Comparison of ENCODE assay signal across 8 mouse cellular contexts in the genomic region with DNA sequence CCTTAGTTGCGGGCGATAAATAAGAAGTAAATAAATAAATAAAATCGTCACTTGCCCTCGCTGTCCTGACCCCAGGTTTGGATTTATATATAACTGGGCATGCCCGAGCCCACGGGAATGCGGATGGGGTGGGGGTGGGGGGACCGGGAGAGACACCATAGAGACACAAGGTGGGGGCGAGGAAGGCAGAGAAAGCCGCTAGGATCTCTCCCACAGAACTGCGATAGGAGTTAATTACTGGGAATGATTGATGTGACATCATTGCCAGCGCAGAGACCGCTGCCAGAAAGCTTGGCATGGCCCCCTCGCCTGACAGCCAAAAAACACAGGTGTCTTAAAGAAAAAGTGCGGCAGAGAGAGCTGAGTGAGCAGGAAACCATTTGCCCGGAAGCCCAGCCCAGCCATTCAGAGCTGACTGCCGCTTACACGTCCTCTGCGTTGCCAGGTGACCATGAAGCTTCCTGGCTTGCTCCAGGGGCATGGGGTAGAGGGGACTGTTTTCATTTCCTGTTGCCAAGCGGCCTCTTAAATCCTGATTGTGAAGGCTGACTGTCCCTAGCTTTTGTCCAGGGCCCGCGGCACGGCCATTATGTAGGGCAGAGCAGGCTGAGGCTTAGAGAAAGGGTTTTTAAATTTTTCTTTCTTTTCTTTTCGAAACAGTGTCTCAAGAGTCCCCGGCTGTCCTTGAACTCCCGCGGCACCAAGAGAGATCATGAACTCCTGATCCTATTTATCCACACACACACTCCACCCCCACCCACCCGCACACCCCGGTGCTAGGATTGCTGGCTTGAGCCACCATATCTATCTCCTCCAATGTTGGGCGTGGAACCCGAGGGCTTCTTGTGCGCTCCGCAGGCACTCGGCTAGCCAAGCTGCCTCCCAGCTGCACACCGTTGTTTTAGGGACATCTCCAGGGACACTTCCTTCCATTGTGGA. TPM values are rescaled to one million over a fixed set of nuclear protein-coding genes. Genes with fewer than 3 reads are reported as not detected.
DNase-seq lines count a peak whose midpoint lies in the region; ATAC-seq and TF ChIP-seq lines count a peak whose summit lies in the region.

No protein-coding gene starts in this region.

- intact Hi-C loops in heart, postnatal 10 days (cut with DNase I), result no loop called here

- H3K9me3 ChIP-seq in E14TG2a.4 (ENCODE audit: low read length), result no peaks in the 10 kb centered on the region
- no peaks in the 10 kb centered on the region for H3K9me3 ChIP-seq in forebrain, embryonic 16.5 days (ENCODE audit: control insufficient read depth, low read length)
- H3K9me3 ChIP-seq in liver, embryonic 15.5 days (replicated peaks), result no peaks in the 10 kb centered on the region
- no peaks in the 10 kb centered on the region for H3K9me3 ChIP-seq in neural tube, embryonic 11.5 days (ENCODE audit: control insufficient read depth, low read length)
- no peaks in the 10 kb centered on the region for H3K9me3 ChIP-seq in stomach, embryonic 16.5 days (replicated peaks; ENCODE audit: control insufficient read depth, low read length)

- H3K4me3 ChIP-seq in E14TG2a.4 (replicated peaks; ENCODE audit: low read length), result peak overlapping the region; percentile 73
- H3K4me3 ChIP-seq in cerebellum, adult 2 months (replicated peaks; ENCODE audit: insufficient read depth, low read depth, low read length), result peak overlapping the region; percentile 61
- peak overlapping the region; percentile 34 for H3K4me3 ChIP-seq in forebrain, embryonic 16.5 days (replicated peaks; ENCODE audit: low read length)
- H3K4me3 ChIP-seq in liver, embryonic 15.5 days (replicated peaks), result peak overlapping the region; percentile 50
- H3K4me3 ChIP-seq in neural tube, embryonic 11.5 days (ENCODE audit: low read depth, low read length), result peak overlapping the region; percentile 14
- H3K4me3 ChIP-seq in stomach, embryonic 16.5 days (replicated peaks; ENCODE audit: low read length), result peak overlapping the region; percentile 46

- peak overlapping the region; percentile 45 for H3K9ac ChIP-seq in forebrain, embryonic 16.5 days (replicated peaks; ENCODE audit: low read depth, low read length)
- H3K9ac ChIP-seq in liver, embryonic 15.5 days, result peak overlapping the region; percentile 56
- peak overlapping the region; percentile 30; the same call in 1 of the 2 replicates for H3K9ac ChIP-seq in neural tube, embryonic 11.5 days (ENCODE audit: low read length)
- H3K9ac ChIP-seq in stomach, embryonic 16.5 days (ENCODE audit: low read length), result peak overlapping the region; percentile 67

- WGBS in cerebellum, adult 2 months, result 4% methylated on average over 35 of the region's 35 CpGs
- WGBS in forebrain, embryonic 16.5 days, result 17% methylated on average over 35 of the region's 35 CpGs
- 19% methylated on average over 35 of the region's 35 CpGs for WGBS in liver, embryonic 15.5 days (ENCODE audit: insufficient replicate concordance)
- WGBS in neural tube, embryonic 11.5 days, result 24% methylated on average over 35 of the region's 35 CpGs
- 14% methylated on average over 35 of the region's 35 CpGs for WGBS in stomach, embryonic 16.5 days

- no peak; the same call in 1 of the 2 replicates for TF ChIP-seq POLR2A in cerebellum, adult 2 months (IDR thresholded peaks at IDR 0.05; ENCODE audit: borderline replicate concordance, insufficient read depth, low read length)

- peak overlapping the region; percentile 57 for H3K4me2 ChIP-seq in forebrain, embryonic 16.5 days (ENCODE audit: low read length)
- peak overlapping the region; percentile 79 for H3K4me2 ChIP-seq in liver, embryonic 15.5 days
- peak overlapping the region; percentile 37 for H3K4me2 ChIP-seq in neural tube, embryonic 11.5 days (ENCODE audit: low read depth)
- H3K4me2 ChIP-seq in stomach, embryonic 16.5 days (ENCODE audit: low read depth, low read length), result peak overlapping the region; percentile 64

- peak; percentile 95 for ATAC-seq in forebrain, embryonic 16.5 days
- ATAC-seq in liver, embryonic 15.5 days (ENCODE audit: insufficient read depth), result peak; percentile 93
- ATAC-seq in neural tube, embryonic 11.5 days (ENCODE audit: insufficient read depth, low FRiP score, low TSS enrichment), result peak; percentile 48; the same call in 1 of the 2 replicates
- ATAC-seq in stomach, embryonic 16.5 days (ENCODE audit: insufficient read depth, low FRiP score), result peak; percentile 78

- H3K27ac ChIP-seq in cerebellum, adult 2 months (ENCODE audit: insufficient read depth, low read length), result no peak overlapping the region
- peak overlapping the region; percentile 80 for H3K27ac ChIP-seq in forebrain, embryonic 16.5 days (ENCODE audit: low read length)
- peak overlapping the region; percentile 89 for H3K27ac ChIP-seq in liver, embryonic 15.5 days (replicated peaks)
- peak overlapping the region; percentile 56; the same call in 1 of the 2 replicates for H3K27ac ChIP-seq in neural tube, embryonic 11.5 days (ENCODE audit: low read depth, low read length)
- peak overlapping the region; percentile 50 for H3K27ac ChIP-seq in stomach, embryonic 16.5 days (ENCODE audit: low read length)

- H3K36me3 ChIP-seq in E14TG2a.4 (ENCODE audit: insufficient read depth, low read length), result no peaks in the 10 kb centered on the region
- H3K36me3 ChIP-seq in forebrain, embryonic 16.5 days (ENCODE audit: control insufficient read depth, insufficient read depth), result no peaks in the 10 kb centered on the region
- H3K36me3 ChIP-seq in liver, embryonic 15.5 days (replicated peaks), result no peaks in the 10 kb centered on the region
- no peaks in the 10 kb centered on the region for H3K36me3 ChIP-seq in neural tube, embryonic 11.5 days (ENCODE audit: control insufficient read depth, insufficient read depth, low read length)
- no peaks in the 10 kb centered on the region for H3K36me3 ChIP-seq in stomach, embryonic 16.5 days (ENCODE audit: control insufficient read depth, insufficient read depth, low read length)

- H3K27me3 ChIP-seq in E14TG2a.4 (ENCODE audit: insufficient read depth, low read length), result no peaks in the 10 kb centered on the region
- H3K27me3 ChIP-seq in cerebellum, adult 2 months (ENCODE audit: control insufficient read depth, insufficient read depth, low read length), result no peaks in the 10 kb centered on the region
- H3K27me3 ChIP-seq in forebrain, embryonic 16.5 days (replicated peaks; ENCODE audit: control insufficient read depth, insufficient read depth, low read length), result no peaks in the 10 kb centered on the region
- H3K27me3 ChIP-seq in liver, embryonic 15.5 days, result no peaks in the 10 kb centered on the region
- no peaks in the 10 kb centered on the region for H3K27me3 ChIP-seq in neural tube, embryonic 11.5 days (ENCODE audit: control insufficient read depth, insufficient read depth, low read length)
- no peaks in the 10 kb centered on the region for H3K27me3 ChIP-seq in stomach, embryonic 16.5 days (ENCODE audit: control insufficient read depth, insufficient read depth, low read length)

- DNase-seq in cerebellum, adult 2 months, result peak; percentile 82 to 87
- DNase-seq in heart, postnatal 10 days, result peak; percentile 83 to 84
- DNase-seq in kidney, postnatal 36 days, result peak; percentile 81 to 86
- peak; percentile 71 for DNase-seq in neural tube, embryonic 11.5 days (ENCODE audit: low spot score)

- no peak for TF ChIP-seq CTCF in E14TG2a.4 (conservative IDR thresholded peaks at IDR 0.05; ENCODE audit: low read length)
- no peak for TF ChIP-seq CTCF in cerebellum, adult 2 months (IDR thresholded peaks at IDR 0.05; ENCODE audit: borderline replicate concordance, insufficient read depth, low read depth, low read length)

- peaks cover 69% of the 10 kb centered on the region for H3K4me1 ChIP-seq in E14TG2a.4 (replicated peaks; ENCODE audit: low read depth, low read length)
- no peaks in the 10 kb centered on the region for H3K4me1 ChIP-seq in cerebellum, adult 2 months (ENCODE audit: control insufficient read depth, insufficient read depth, low read length)
- H3K4me1 ChIP-seq in forebrain, embryonic 16.5 days (replicated peaks; ENCODE audit: control insufficient read depth, insufficient read depth, low read length), result peaks cover 30% of the 10 kb centered on the region
- H3K4me1 ChIP-seq in liver, embryonic 15.5 days (replicated peaks), result peaks cover 61% of the 10 kb centered on the region
- H3K4me1 ChIP-seq in neural tube, embryonic 11.5 days (ENCODE audit: control insufficient read depth, insufficient read depth, low read length), result 0 out of 2 replicates have a peak, but pooled peaks cover 9% of the 10 kb centered on the region
- peaks cover 31% of the 10 kb centered on the region for H3K4me1 ChIP-seq in stomach, embryonic 16.5 days (ENCODE audit: control insufficient read depth, insufficient read depth, low read length)

RNA-seq across cellular contexts. Expression of a gene that starts 29.1 kb away (rescaled TPM):
- 16.5 and 17.8 TPM in 2 replicates for polyA plus RNA-seq in cerebellum, adult 2 months (2012; rRNA removed)
- 4.1 and 5.3 TPM in 2 replicates for polyA plus RNA-seq in forebrain, embryonic 16.5 days (2015; fragmentation: Nextera tagmentation; extraction: Ambion mirVana)
- total RNA-seq in heart, postnatal 10 days (2021), result 100 to 1,000 TPM in 1 of 2 experiments, 10 to 100 TPM in 1; 98.8 to 116 TPM
- 11.3 and 11.9 TPM in 2 replicates for polyA plus RNA-seq in liver, embryonic 15.5 days (2015; fragmentation: Nextera tagmentation; extraction: Ambion mirVana)
- polyA plus RNA-seq in neural tube, embryonic 11.5 days (2014; fragmentation: Nextera tagmentation; extraction: Ambion mirVana), result 10.8 and 10.9 TPM in 2 replicates
- polyA plus RNA-seq in stomach, embryonic 16.5 days (2015; fragmentation: Nextera tagmentation; extraction: Ambion mirVana), result 21.3 and 22.0 TPM in 2 replicates

Comparison
In these comparisons a context has a peak if more than half of its experiments do, and no peak if none do; other contexts are left out.
1. H3K4me3 ChIP-seq: peak in every context shown above with its lines; median percentile 73 in E14TG2a.4; 61 in cerebellum, adult 2 months; 50 in liver, embryonic 15.5 days; 46 in stomach, embryonic 16.5 days; 34 in forebrain, embryonic 16.5 days; 14 in neural tube, embryonic 11.5 days.